Mouse (Mus musculus) adrenal gland, adult 18-20 months (tissue): ENCODE results near the gene C1rl. TPM values are rescaled to one million over a fixed set of nuclear protein-coding genes. Genes with fewer than 3 reads are reported as not detected.
"Not testable (repeated sequence)": the region's sequence is repeated elsewhere in the genome, so short reads cannot be mapped to it uniquely, and the experiment has no call there.

ENCODE experiments used
- DNase-seq, 2 experiments: peaks; one replicate each; pipeline ENCODE4 v3.0.0; 2021 to 2022; ENCODE audit warnings: low spot score in 2 of 2
- total RNA-seq, 2 experiments: library from RNA; stranded (reverse); gene quantifications; 1 replicate in 1 of 2; 2 replicates in 1 of 2; pipeline ENCODE4 v1.2.3; 2021

The C1rl gene
- total RNA-seq, 2 experiments from 2014 or later, result 22.7 to 22.8 TPM

- DNase-seq, result no peak
Observed at GRCm38 (mm10) chr6:124499914-124500566, 7.1 kb downstream of the C1rl start.

- DNase-seq, result no peak
Observed at GRCm38 (mm10) chr6:124501473-124501872, 8.6 kb downstream of the C1rl start.

GRCm38 (mm10) chr6:124502021-124502420 lies 9.1 kb downstream of the C1rl start:
- peak in 1 of 2 experiments; percentile 39 for DNase-seq

- no peak for DNase-seq
Observed at GRCm38 (mm10) chr6:124505028-124505427, 12.1 kb downstream of the C1rl start.

- DNase-seq, result no peak
Observed at GRCm38 (mm10) chr6:124506991-124507390, 14.1 kb downstream of the C1rl start.

- no peak for DNase-seq
Observed at GRCm38 (mm10) chr6:124508292-124508691, 15.4 kb downstream of the C1rl start.

GRCm38 (mm10) chr6:124509192-124509591 lies 16.3 kb downstream of the C1rl start:
- not testable (repeated sequence) for DNase-seq

- no peak for DNase-seq
Observed at GRCm38 (mm10) chr6:124511936-124512335, 19.0 kb downstream of the C1rl start.

- DNase-seq, result peak; percentile 64
Observed at GRCm38 (mm10) chr6:124512355-124512836, 19.5 kb downstream of the C1rl start, which contains the start of gene C1ra. TSS of gene C1ra (plus strand) at chr6:124512405.

GRCm38 (mm10) chr6:124517733-124518132 lies 24.8 kb downstream of the C1rl start:
- DNase-seq, result not testable (repeated sequence)

- peak in 1 of 2 experiments; percentile 29 for DNase-seq
Observed at GRCm38 (mm10) chr6:124522082-124522481, 29.2 kb downstream of the C1rl start.

GRCm38 (mm10) chr6:124527881-124528280 lies 35.0 kb downstream of the C1rl start:
- no peak for DNase-seq

- no peak for DNase-seq
Observed at GRCm38 (mm10) chr6:124531077-124531476, 38.2 kb downstream of the C1rl start.

GRCm38 (mm10) chr6:124536125-124536829 lies 43.4 kb downstream of the C1rl start:
- DNase-seq, result not testable (repeated sequence)

GRCm38 (mm10) chr6:124541176-124541575 lies 48.3 kb downstream of the C1rl start:
- DNase-seq, result not testable (repeated sequence)

- DNase-seq, result peak; percentile 31 to 54
Observed at GRCm38 (mm10) chr6:124542284-124542683, 49.4 kb downstream of the C1rl start, which contains the start of gene C1s1. TSS of gene C1s1 (minus strand) at chr6:124542359.

- no peak for DNase-seq
Observed at GRCm38 (mm10) chr6:124544466-124544865, 51.6 kb downstream of the C1rl start.

- no peak for DNase-seq
Observed at GRCm38 (mm10) chr6:124545425-124545824, 52.5 kb downstream of the C1rl start.

- not testable (repeated sequence) for DNase-seq
Observed at GRCm38 (mm10) chr6:124547979-124548378, 55.1 kb downstream of the C1rl start.

- DNase-seq, result no peak
Observed at GRCm38 (mm10) chr6:124549023-124549550, 56.2 kb downstream of the C1rl start.

- DNase-seq, result no peak
Observed at GRCm38 (mm10) chr6:124552766-124553165, 59.9 kb downstream of the C1rl start.

GRCm38 (mm10) chr6:124555956-124556355 lies 63.0 kb downstream of the C1rl start:
- not testable (repeated sequence) for DNase-seq
